Mouse (Mus musculus) Patski (cell line): ENCODE measurements around the gene Magel2. TPM values are rescaled to one million over a fixed set of nuclear protein-coding genes. Genes with fewer than 3 reads are reported as not detected.
A peak's percentile ranks its signal among the peaks of the same experiment; 100 is the strongest.

ENCODE experiments used
- ATAC-seq: fragments of 100-300 bp; one replicate; pipeline ENCODE4 v1.8.0; 2021
- CTCF ChIA-PET: fragments of 350-600 bp; sonication (Branson Sonifier 250); formaldehyde crosslinking; loops from one replicate; lab custom pipeline; 2022; ENCODE audit warnings: inconsistent platforms; lab: Charles Lee
- POLR2A ChIA-PET: fragments of 350-600 bp; sonication (Branson Sonifier 250); formaldehyde crosslinking; loops from one replicate; lab custom pipeline; 2022; ENCODE audit warnings: antibody characterized with exemption, inconsistent platforms; lab: Charles Lee
- DNase-seq: peaks from one replicate; pipeline ENCODE4 v3.0.0-alpha.2; 2011; ENCODE audit warnings: low read depth, low spot score
- H3K27me3 ChIP-seq: fragments of 371-371 bp; one replicate; pipeline ENCODE4 v1.5.1; 2021
- CTCF ChIP-seq: fragments of 100-300 bp; IDR thresholded peaks from one replicate; pipeline ENCODE4 v1.5.1; 2021
- in situ Hi-C: fragments of 300-500 bp; cut with MboI; formaldehyde crosslinking; loops from 3 replicates; pipeline ENCODE4 v1.11.1; 2018; ENCODE audit warnings: low pct_unique_long_range_greater_than_20kb, mixed read lengths
- polyA plus RNA-seq: library from polyadenylated mRNA; unstranded; gene quantifications from one replicate; pipeline ENCODE4 v1.2.3, GENCODE M21; 2021

The Magel2 gene
- polyA plus RNA-seq: not detected

GRCm38 (mm10) chr7:62376510-62377304 is at the start of gene Magel2:
Magel2 (plus strand) TSS chr7:62377010.
- POLR2A ChIA-PET: no interaction called here
- H3K27me3 ChIP-seq: peaks cover 39% of the 10 kb centered on the region
- CTCF ChIA-PET: interaction anchor here (1.2 to 1.3 kb wide), 2 partner anchors 11 to 37 kb away, joined by 3 to 6 read pairs; no protein-coding TSS in a partner anchor
- in situ Hi-C loops: loop anchor here (5.0 to 25.0 kb wide), 2 partner anchors 144 to 1889 kb away; no protein-coding TSS in a partner anchor
- no peak for ATAC-seq
- DNase-seq: no peak
- TF ChIP-seq CTCF: no peak

- H3K27me3 ChIP-seq: peaks cover 5% of the 10 kb centered on the region
- DNase-seq (no peak), ATAC-seq (no peak)
- ChIA-PET POLR2A (no interaction called here), CTCF (interaction anchor here (1.1 kb wide), 1 partner anchor 165 kb away, joined by 3 read pairs; no protein-coding TSS in a partner anchor)
- TF ChIP-seq CTCF: no peak
- in situ Hi-C loops: no loop called here
Observed at GRCm38 (mm10) chr7:62345411-62345810, 31.4 kb upstream of the Magel2 start.

GRCm38 (mm10) chr7:62346269-62346668 is 30.5 kb upstream of the Magel2 start, which contains the start of gene Ndn:
Ndn (plus strand) TSS chr7:62346569.
- ATAC-seq: no peak
- TF ChIP-seq CTCF: no peak
- no peak for DNase-seq
- CTCF ChIA-PET: no interaction called here
- POLR2A ChIA-PET: no interaction called here
- in situ Hi-C loops: no loop called here
- peaks cover 4% of the 10 kb centered on the region for H3K27me3 ChIP-seq

GRCm38 (mm10) chr7:62348106-62348803 is 28.6 kb upstream of the Magel2 start:
- TF ChIP-seq CTCF: no peak
- ATAC-seq: peak; percentile 95
- in situ Hi-C loops: no loop called here
- peak; percentile 12 for DNase-seq
- POLR2A ChIA-PET: interaction anchor here (0.7 kb wide), 1 partner anchor 12 kb away, joined by 6 read pairs; no protein-coding TSS in a partner anchor
- CTCF ChIA-PET: interaction anchor here (1.6 kb wide), 1 partner anchor 34 kb away, joined by 4 read pairs; no protein-coding TSS in a partner anchor
- H3K27me3 ChIP-seq: peaks cover 11% of the 10 kb centered on the region

- no peak for DNase-seq
- ATAC-seq: peak; percentile 21
- POLR2A ChIA-PET: no interaction called here
- no peak for TF ChIP-seq CTCF
- in situ Hi-C loops: no loop called here
- CTCF ChIA-PET: interaction anchor here (1.6 kb wide), 1 partner anchor 34 kb away, joined by 4 read pairs; no protein-coding TSS in a partner anchor
- H3K27me3 ChIP-seq: peaks cover 17% of the 10 kb centered on the region
Observed at GRCm38 (mm10) chr7:62348804-62349190, 28.0 kb upstream of the Magel2 start.

- in situ Hi-C loops: no loop called here
- ChIA-PET POLR2A (no interaction called here), CTCF (no interaction called here)
- DNase-seq (no peak), ATAC-seq (no peak)
- peaks cover 25% of the 10 kb centered on the region for H3K27me3 ChIP-seq
- no peak for TF ChIP-seq CTCF
Observed at GRCm38 (mm10) chr7:62351266-62351665, 25.5 kb upstream of the Magel2 start.

- no peak for ATAC-seq
- no peak for DNase-seq
- POLR2A ChIA-PET: no interaction called here
- in situ Hi-C loops: no loop called here
- H3K27me3 ChIP-seq: peaks cover 48% of the 10 kb centered on the region
- TF ChIP-seq CTCF: no peak
- CTCF ChIA-PET: no interaction called here
Observed at GRCm38 (mm10) chr7:62365039-62365636, 11.7 kb upstream of the Magel2 start.

- in situ Hi-C loops: no loop called here
- ATAC-seq: no peak
- POLR2A ChIA-PET: no interaction called here
Observed at GRCm38 (mm10) chr7:62366730-62367129, 10.1 kb upstream of the Magel2 start.

GRCm38 (mm10) chr7:62375658-62376057 is 1.2 kb upstream of the Magel2 start:
- no peak for ATAC-seq
- H3K27me3 ChIP-seq: peaks cover 37% of the 10 kb centered on the region
- POLR2A ChIA-PET: no interaction called here
- in situ Hi-C loops: loop anchor here (5.0 to 25.0 kb wide), 2 partner anchors 143 to 1888 kb away; no protein-coding TSS in a partner anchor
- DNase-seq: no peak
- CTCF ChIA-PET: interaction anchor here (1.2 kb wide), 1 partner anchor 35 kb away, joined by 3 read pairs; no protein-coding TSS in a partner anchor
- TF ChIP-seq CTCF: no peak

More at GRCm38 (mm10) chr7:62366730-62367129, 10.1 kb upstream of the Magel2 start:
- CTCF ChIA-PET: no interaction called here
- H3K27me3 ChIP-seq: peaks cover 44% of the 10 kb centered on the region
- TF ChIP-seq CTCF: no peak
- no peak for DNase-seq

- DNase-seq (no peak), ATAC-seq (no peak)
- peaks cover 39% of the 10 kb centered on the region for H3K27me3 ChIP-seq
- CTCF ChIA-PET: interaction anchor here (1.3 kb wide), 1 partner anchor 11 kb away, joined by 6 read pairs; no protein-coding TSS in a partner anchor
- in situ Hi-C loops: loop anchor here (5.0 to 25.0 kb wide), 2 partner anchors 145 to 1890 kb away; no protein-coding TSS in a partner anchor
- POLR2A ChIA-PET: no interaction called here
- TF ChIP-seq CTCF: no peak
Observed at GRCm38 (mm10) chr7:62377313-62377712, 503 bp downstream of the Magel2 start.
